Mouse (Mus musculus): Measurements from ENCODE around the gene Fyb2. TPM values are rescaled to one million over a fixed set of nuclear protein-coding genes. Genes with fewer than 3 reads are reported as not detected.
"Not testable (repeated sequence)": the region's sequence is repeated elsewhere in the genome, so short reads cannot be mapped to it uniquely, and the experiment has no call there.

Gene Fyb2
- total RNA-seq, 1 experiment from 2014 or later = not detected

GRCm38 (mm10) chr4:105001736-105002135 is 88.5 kb downstream of the Fyb2 start:
- no peak for ATAC-seq (replicated peaks; ENCODE audit: low read depth, poor library complexity, severe bottlenecking)

GRCm38 (mm10) chr4:105004135-105004534 is 90.9 kb downstream of the Fyb2 start:
- ATAC-seq (replicated peaks; ENCODE audit: low read depth, poor library complexity, severe bottlenecking) = 0 out of 2 replicates have a peak, but pooled peaks have one; percentile 29

DNA sequence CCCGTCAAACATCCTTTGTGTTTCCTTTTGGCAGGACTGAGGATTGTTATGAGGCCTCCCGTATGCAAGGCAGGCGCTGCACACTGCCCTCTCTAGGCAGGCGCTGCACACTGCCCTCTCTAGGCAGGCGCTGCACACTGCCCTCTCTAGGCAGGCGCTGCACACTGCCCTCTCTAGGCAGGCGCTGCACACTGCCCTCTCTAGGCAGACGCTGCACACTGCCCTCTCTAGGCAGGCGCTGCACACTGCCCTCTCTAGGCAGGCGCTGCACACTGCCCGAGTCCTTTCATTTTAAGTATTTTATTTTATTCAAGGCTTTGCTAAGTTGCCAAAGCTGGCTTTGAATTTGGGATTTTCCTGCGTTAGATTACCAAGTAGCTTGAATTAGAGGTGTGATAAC is 91.4 kb downstream of the Fyb2 start:
- not testable (repeated sequence) for ATAC-seq (replicated peaks; ENCODE audit: low read depth, poor library complexity, severe bottlenecking)

GRCm38 (mm10) chr4:105007360-105008018 is 94.2 kb downstream of the Fyb2 start:
- peak; percentile 77 for ATAC-seq (replicated peaks; ENCODE audit: low read depth, poor library complexity, severe bottlenecking)

- no peak for ATAC-seq (replicated peaks; ENCODE audit: low read depth, poor library complexity, severe bottlenecking)
Observed at GRCm38 (mm10) chr4:105013718-105014117, 100.5 kb downstream of the Fyb2 start.

DNA sequence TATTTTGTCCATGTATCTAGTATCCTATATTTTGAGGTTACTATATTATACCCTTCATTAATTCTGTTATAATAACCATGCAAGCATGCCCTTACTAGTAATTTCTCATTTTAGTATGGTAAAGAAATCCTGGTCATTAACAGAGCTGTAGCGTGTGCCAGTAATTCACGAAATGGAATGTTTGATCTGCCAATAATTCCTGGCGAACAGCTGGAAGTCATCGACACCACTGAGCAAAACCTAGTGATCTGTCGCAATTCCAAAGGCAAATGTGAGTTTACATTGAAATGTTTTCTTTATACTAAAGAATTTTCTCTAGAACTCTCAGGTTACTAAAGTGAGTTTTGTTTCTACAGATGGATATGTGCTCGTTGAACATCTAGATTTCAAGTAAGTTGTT is 102.2 kb downstream of the Fyb2 start:
- no peak for ATAC-seq (replicated peaks; ENCODE audit: low read depth, poor library complexity, severe bottlenecking)

GRCm38 (mm10) chr4:105016006-105016613 is 102.9 kb downstream of the Fyb2 start:
- no peak for ATAC-seq (replicated peaks; ENCODE audit: low read depth, poor library complexity, severe bottlenecking)

- no peak for ATAC-seq (replicated peaks; ENCODE audit: low read depth, poor library complexity, severe bottlenecking)
Observed at GRCm38 (mm10) chr4:105027278-105027677, 114.0 kb downstream of the Fyb2 start.

- no peak for ATAC-seq (replicated peaks; ENCODE audit: low read depth, poor library complexity, severe bottlenecking)
Observed at GRCm38 (mm10) chr4:105031104-105031503, 117.8 kb downstream of the Fyb2 start.

- ATAC-seq (replicated peaks; ENCODE audit: low read depth, poor library complexity, severe bottlenecking) = no peak
Observed at GRCm38 (mm10) chr4:105033153-105033552, 119.9 kb downstream of the Fyb2 start.

DNA sequence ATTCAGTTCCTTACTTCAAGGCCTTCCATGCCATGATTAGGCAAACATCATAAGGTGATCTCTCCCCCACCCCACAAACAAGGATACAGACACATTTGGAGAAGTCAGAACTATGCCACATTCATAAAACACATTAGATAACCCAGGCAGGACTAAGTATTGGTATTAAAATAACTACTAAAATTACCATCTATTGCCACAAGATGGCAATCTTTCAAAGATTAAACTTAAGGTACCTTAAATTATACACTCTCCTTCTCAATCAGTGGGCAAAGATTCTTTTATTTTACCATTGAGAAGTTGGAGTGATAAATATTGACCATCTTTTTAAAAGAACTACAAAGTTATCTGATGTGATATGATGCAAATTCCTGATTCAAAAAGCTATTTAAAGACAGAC is 121.0 kb downstream of the Fyb2 start:
- 0 out of 2 replicates have a peak, but pooled peaks have one; percentile 32 for ATAC-seq (replicated peaks; ENCODE audit: low read depth, poor library complexity, severe bottlenecking)

DNA sequence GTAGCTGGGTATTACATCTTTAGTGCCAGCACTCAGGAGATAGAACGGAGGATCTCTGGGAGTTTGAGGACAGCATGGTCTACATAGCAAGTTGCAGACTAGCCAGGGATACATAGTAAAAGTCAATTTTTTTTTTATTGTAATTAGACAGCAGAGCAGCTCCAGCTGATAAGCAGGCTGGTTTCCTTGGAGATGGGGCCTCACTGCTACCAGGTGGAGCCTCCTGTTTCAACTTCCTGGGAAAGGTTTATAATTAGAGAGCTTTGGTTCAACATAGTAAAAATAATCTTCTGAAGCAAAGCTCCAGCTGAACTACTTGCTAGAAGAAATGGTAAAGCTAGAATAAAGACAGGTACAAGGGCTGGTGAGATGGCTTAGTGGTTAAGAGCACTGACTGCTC is 136.8 kb downstream of the Fyb2 start:
- ATAC-seq (replicated peaks; ENCODE audit: low read depth, poor library complexity, severe bottlenecking) = no peak

- no peak for ATAC-seq (replicated peaks; ENCODE audit: low read depth, poor library complexity, severe bottlenecking)
Observed at GRCm38 (mm10) chr4:105051291-105051690, 138.0 kb downstream of the Fyb2 start.

Other genes with a start within 250 kb of the Fyb2 start
- gene C8b, start 147.1 kb upstream of the Fyb2 start, total RNA-seq (2017) = not detected in 2 replicates
- not detected in 2 replicates for gene Gm17662, start 56.1 kb upstream of the Fyb2 start, total RNA-seq (2017)
- gene C8a, start 37.1 kb upstream of the Fyb2 start, total RNA-seq (2017) = not detected in 2 replicates
- gene Prkaa2, start 196.4 kb downstream of the Fyb2 start, total RNA-seq (2017) = 0.05 and 0.10 TPM in 2 replicates
- gene Plpp3, start 243.9 kb downstream of the Fyb2 start, total RNA-seq (2017) = 0.27 TPM in 1 of 2 replicates, not detected in the other